Mouse (Mus musculus) brain, adult 2 months (tissue): ENCODE measurements at regions not wholly inside any gene's neighbourhood (a gene's known extent, or its start where the extent isn't known, plus 50 kb on each side); places are given as distances from the start of the nearest gene placed in this dataset.
"Not testable (repeated sequence)": the region's sequence is repeated elsewhere in the genome, so short reads cannot be mapped to it uniquely, and the experiment has no call there.

Experiments used
- DNase-seq: peaks from one replicate; pipeline ENCODE4 v3.0.0; 2011; ENCODE audit warnings: low read depth, low spot score

DNA sequence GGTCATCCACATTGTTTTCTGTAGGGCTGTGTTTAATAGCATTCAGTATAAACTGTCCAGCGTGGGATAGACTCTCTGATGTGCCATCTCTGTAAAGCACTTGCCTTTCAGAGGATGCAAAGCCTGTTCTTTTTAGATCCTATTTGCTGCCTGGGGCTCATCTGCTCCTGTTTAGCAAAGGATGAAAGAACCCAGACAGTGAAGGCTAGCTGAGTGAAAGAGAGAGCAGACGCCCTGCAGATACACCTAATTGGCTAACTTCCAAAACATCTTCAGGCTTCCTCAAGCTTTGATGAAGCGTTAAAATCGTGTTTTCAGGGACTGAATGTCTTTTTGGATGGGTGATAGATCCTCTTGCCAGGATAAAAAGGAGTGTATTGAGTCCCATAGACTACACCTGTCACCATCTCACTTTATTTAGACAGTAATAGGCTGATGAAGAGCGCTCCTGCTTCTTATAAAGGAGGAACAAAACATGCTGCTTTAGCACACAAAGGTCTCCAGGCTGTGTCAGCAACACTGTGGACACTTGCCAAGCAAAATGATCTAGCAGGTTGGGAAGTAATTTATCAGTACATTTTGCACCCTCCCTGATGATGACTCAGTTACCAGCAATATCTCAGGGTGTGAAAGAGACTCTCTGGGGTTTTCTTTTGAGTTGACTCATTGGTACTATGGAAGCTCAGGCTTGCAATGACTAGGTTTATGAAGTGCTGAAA is 4717.3 kb downstream of the 9330182O14Rik start:
- peak; percentile 75 for DNase-seq

DNA sequence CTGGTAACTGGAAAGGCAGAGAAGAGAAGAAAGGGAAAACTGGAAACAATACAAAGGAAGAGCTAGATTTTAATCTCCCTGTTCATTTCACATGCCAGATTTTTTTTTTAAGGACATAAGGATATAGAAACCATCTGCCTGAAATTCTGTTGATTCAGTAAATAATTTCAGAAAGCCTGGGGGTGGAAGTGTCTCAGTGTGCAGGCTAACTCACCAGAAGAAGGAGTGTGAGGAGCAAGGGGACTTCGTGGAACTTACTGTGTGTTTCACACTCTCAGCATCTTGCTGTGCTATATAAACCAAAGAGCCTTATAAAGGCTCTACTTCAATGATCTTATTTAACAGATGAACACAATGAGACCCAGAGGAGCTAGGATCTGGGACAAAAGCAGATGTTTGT is 4722.9 kb downstream of the 9330182O14Rik start:
- DNase-seq = peak; percentile 70

DNA sequence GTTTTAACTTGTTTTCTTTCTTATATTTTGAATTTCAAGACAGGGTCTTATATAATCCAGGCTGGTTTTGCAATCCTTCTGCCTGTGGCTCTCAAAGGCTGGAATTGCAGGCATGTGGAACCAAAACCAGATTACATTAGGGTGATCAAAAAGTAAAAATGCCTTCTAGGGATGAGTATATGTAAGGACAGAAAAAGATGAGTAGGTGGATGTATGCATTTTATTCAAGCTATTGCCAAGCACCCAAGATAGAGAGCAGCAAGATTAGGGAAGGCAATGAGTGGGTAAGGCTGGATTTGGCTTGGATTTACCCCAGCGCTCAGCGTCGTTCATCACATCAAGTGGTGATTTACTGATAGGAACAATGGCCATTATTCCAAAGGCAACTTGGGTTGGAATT is 4725.2 kb downstream of the 9330182O14Rik start:
- peak; percentile 36 for DNase-seq

DNA sequence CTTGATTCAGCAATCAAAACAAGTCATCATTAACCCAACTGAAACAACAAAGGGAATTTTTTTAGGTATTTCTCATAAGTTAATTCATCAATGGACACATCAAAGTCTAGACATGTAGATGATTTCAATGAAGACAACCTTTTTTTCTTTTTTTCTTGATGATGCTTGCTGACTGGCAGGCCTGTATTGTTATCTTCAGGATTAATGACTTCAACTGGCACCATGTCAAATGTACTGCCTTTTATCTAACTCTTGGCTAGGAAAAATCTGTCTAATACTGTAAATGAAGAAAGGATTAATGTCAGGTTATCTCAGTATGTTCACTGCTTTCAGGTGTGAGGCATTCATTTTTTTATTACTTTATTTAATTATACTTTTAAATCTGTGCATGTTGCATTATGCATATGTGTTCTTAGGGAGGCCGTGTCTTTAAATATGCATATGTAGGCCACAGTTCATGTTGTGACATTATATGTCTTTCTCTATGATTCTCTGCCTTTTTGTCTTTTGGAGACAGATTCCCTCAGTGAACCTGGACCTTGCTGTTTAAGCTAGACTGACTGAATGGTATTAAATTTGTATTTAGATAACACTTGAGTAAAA is 4726.1 kb downstream of the 9330182O14Rik start:
- DNase-seq = no peak

DNA sequence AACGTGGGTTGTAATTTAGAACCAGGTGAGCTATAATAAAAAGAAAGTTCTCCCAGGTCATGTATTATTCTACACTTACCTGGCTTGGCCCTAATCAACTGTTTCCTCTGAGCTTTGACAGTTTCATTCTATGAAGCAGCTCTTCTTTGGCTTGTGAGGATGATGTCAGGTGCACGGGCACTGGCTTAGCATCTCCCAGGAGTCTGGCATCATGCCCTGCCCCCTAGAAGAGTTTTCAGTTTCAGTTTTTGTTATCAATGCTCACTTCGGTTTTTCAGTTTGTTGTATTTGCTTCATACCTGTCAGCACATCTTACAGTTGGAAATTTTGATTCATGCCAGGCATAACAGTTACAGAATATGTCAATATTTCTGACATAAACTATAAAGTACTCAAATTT is 4734.4 kb downstream of the 9330182O14Rik start:
- DNase-seq = peak; percentile 19

DNA sequence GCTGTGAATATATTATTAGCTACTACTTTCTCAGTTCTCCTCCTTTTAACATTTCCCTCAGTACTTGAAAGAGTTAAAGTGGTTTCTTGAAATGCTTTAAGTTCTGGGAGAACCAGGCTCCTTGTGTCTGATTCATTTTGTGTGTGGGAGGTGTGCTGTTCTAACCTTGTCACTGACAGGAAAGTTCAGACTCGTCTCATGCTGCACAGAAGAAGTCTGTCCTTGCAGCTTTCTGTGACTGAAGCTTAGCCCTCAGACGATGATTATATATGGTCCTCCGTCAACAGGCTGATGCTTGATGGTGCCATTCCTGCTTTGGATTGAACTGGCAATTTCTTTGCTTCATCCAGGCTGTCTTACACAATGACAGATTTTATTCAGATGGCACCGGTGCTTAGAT is 4734.9 kb downstream of the 9330182O14Rik start:
- DNase-seq = peak; percentile 90

DNA sequence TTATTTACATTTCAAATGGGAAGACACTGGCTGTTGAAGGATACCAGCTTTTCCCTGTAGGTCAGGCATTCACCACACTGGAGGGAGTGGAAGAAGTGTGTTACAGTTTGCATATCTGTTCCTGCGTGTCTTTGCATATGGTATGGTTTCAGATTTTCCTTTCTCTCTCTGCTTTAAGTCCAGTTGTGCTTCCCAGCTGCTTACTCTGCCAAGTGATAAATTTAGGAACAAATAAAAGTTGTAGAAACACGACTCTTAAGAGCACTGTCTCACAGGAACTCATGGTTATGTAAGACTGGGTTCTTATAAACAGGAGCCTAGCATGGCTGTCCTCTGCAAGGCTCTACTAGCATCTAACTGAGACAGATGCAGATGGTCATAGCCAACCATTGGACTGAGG is 4735.5 kb downstream of the 9330182O14Rik start:
- peak; percentile 72 for DNase-seq

DNA sequence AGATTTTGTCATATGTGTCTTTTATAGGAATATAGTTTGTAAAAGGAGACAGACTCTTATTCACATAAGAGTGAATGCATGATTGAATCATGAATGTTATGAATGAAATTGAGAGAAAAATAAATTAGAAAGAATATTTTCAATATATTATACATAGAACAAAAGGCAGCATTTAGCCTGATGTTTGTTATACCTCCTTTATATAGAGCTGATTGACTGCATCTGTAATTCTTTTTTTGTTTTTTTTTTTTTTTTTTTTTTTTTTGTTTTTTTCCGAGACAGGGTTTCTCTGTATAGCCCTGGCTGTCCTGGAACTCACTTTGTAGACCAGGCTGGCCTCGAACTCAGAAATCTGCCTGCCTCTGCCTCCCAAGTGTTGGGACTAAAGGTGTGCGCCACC is 4736.8 kb downstream of the 9330182O14Rik start:
- not testable (repeated sequence) for DNase-seq

DNA sequence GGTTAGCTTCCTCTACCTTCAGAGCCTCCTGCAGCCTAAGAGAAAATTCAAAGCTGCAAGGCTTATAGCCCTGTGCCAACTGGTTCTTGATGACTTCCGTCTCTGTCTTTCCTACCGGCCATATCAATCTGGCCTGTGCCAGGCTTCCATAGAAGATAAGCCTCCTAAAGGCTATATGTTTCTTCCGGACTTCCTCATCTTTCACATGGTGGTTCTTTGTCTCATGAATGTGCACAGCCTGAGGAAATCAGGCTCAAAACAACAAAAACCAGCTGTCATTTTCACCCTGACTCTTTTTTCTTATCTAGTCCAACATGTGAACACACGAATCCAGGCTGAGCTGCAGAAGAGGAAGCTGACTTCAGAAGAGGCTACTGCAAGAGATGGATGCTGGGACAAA is 4748.1 kb downstream of the 9330182O14Rik start:
- DNase-seq = no peak

DNA sequence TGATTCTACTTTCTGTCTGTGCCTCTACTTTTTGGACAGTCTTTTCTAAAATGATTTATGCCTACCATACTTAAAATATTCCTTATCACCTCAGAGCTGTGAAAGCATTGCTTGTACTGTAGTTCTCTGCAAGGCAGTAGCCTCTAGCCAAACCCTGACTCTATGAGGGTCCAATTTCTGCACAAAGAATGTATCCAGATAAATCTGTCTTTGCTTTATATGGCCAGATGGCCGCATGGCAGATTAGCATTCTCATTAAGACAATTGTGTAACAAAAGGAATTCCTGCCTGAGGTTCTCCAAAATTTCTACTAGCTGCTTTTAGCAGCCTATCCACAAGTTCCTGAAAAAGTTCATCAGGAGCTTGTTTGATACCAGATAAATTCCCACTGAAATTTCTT is 4757.4 kb downstream of the 9330182O14Rik start:
- peak; percentile 66 for DNase-seq

DNA sequence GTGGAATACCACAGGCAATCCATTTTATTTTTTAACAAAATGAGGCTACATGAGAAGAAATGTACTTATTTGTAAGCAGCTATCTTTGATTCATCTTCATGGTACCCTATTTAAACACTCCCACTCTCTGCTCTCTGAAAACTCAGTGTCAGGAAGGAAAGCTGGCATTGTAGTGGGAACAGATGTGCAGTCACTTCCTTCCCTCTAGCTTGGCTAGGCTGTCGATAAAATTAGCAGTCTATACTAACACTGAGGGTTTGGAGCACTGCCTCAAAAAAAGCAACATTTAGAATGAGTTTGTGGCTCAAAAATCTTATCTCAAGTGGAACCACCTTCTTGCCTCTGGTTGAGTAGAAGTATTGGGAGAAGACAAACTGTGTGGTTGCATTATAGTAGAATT is 4762.1 kb downstream of the 9330182O14Rik start:
- peak; percentile 95 for DNase-seq

DNA sequence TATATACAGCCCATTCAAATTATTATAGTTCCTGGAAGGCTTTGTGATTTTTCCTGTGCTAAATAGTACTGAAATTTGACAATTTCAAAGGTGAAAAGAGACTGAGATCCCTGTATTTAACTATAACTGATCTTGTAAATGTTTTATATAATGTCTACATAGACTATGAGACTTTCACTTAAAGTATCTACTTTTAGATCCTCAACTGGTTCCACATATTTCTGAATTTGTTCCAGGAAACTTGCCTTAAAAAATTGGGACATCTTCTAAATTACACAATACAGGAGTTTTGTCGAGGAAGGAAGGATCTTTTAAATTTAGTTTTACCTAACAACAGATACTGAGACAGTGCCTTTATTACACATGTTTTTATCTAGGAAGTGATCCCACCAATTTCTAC is 4763.4 kb downstream of the 9330182O14Rik start:
- DNase-seq = peak; percentile 49

DNA sequence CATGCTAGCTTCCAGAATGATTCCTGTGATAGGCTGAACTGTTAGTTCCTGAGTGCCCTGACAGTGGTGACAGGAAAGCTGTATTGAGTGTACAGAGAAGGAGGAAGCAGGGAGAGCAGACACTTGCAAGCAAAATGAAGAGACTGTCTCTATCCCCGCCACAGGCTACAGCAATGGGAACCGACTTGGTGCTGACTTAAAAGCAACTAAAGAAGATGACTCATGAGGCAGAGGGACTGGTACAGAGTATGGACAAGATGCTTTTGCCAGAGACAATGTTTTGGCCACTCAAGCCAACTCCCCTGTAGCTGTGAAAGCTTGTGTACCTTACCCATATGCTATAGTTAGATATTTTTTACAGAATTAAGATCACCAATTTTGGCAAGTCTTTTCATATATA is 4773.0 kb downstream of the 9330182O14Rik start:
- peak; percentile 17 for DNase-seq

DNA sequence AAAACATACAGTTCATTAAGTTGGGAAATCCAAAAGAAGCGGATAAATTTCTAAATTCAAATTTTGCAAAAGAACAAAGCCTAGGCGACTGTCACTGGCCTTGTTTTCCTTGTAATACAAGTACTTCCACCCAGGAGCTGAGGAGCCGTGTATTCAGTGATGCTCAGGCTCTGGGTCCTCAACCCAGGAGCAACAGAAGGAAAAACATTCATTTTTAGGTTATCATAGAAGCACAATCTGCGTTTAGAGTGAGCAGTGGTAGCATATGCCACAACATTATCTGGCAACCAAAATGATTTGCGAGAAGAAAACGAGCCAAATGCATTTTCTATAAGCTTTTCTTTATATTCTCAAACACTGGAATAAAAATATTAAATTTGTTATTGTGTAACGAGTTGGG is 4779.3 kb downstream of the 9330182O14Rik start:
- DNase-seq = peak; percentile 31

DNA sequence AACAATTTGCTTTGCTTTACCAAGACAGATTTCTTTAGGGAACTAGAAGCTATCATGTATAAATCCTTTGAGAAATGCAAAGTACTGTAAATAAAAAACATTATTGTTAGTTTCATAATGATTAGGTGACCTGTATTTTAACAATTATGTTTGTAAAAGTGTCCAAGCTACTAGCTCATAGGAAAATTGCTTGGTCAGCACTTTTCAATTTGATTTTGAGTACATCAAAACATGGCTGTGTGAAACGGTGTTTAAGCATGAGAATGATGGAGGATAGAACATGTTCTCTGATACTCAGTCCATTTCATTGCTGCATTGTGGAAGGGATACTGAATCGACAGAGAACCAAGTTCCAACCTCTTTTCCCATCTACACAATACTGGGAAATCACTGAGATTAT is 4780.8 kb downstream of the 9330182O14Rik start:
- no peak for DNase-seq

DNA sequence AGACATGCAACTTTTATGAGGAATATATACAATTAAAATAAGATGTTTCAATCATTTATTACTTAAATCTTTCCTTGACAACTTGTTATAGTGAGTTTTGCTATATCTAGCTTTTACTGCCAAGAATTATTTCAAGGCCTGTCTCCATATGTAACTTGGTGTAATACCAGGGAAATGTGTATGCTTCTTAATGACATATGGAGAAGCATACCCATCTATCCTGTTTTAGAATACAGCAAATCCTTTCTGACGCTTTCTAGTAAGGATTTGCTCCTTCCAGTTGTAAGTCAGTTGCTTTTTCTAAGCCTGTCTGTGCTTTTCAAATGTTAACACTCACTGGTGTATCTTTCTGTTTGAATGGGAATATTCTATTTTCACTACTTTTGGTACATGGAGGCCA is 4782.3 kb downstream of the 9330182O14Rik start:
- no peak for DNase-seq

DNA sequence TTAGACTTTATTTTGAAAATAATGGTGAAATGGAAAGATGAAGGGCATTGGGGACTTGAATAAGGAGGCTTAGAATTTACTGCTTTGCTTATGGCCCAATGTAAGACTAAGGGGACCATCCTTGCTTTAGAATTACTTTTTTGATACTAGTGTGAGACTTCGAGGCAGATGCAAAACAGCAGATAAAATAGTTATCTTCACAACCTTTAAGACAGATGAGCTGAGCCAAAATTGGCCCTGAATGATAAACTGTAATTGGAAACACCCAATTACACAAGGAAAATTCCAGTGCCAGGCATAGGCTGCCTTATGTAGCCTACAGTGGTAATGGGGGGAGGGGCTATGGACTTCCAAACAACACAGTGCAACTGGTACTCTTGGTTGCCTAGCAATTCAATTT is 4790.5 kb downstream of the 9330182O14Rik start:
- DNase-seq = peak; percentile 25

DNA sequence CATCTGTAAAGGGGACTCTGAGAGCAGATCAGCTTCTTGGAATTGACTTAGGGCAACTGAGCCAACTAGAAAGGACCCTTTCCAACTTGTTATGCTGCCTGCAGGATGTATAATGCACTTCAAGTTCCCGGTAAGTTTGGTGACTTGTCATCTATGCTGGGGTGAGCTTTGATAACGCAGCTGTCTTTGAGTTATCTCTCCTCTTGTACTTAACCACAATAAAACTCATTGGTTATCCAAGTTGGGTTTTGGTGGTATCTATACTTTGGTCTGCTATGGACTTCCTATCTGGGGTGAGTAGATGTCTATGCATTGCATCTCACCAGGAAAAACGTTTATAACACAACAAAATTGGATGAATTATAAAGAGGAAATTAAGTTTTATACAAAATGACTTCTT is 4792.9 kb downstream of the 9330182O14Rik start:
- DNase-seq = no peak

DNA sequence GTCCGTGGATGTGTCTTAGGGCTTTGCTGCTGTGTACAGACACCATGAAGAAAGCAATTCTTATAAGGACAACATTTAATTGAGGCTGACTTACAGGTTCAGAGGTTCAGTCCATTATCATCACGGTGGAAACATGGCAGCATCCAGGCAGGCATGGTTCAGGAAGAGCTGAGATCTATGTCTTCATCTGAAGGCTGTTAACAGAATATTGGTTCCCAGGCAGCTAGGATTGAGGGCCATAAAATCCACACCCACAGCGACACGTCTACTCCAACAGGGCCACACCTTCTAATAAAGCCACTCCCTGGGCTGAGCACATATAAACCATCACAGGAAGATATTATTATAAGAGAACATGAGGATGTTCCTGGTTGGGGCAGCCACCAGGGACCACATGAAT is 4814.5 kb downstream of the 9330182O14Rik start:
- DNase-seq = no peak

DNA sequence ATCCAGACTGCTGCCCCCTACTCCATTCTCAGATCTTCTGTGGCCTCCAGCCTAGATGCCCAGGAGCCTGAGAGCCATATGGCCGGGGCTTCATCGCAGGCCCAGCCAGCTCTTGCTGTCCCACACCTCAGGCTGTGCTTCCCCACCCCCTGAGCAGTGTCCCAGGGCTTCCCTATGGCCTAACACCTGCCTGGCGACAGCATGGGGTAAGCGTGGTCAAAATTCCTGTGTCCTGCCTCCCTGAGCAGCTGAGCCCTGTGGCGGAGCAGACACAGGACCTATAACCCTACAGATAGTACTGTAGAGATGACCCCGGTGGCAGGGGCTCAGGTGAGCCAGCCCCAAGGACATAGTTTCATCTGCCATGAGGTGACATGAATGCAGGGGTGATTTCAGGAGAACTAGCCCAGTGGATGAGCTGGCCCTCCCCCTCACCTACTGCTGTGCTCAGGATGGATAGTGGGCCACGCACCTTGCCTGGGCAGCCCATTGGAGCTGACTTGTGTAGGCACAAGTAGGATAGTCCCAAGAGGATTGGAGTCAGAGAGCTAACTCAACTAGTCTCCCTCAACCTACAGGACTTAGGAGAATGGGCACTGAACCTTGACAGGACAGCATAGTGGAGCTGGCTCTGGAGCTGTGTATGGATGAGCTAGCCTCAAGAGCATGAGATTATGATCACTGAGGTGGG is 4816.9 kb downstream of the 9330182O14Rik start:
- DNase-seq = no peak
